Mouse (Mus musculus) lung, postnatal 4 days (tissue): ENCODE measurements around the gene Hic2.
A peak's percentile ranks its signal among the peaks of the same experiment; 100 is the strongest.

Experiments
- DNase-seq, 2 experiments: peaks; one replicate each; pipeline ENCODE4 v3.0.0; 2021

Hic2 gene

GRCm38 (mm10) chr16:17277342-17278211, 44.2 kb downstream of the Hic2 start:
- DNase-seq, result peak; percentile 28 to 43

GRCm38 (mm10) chr16:17280471-17280870, 47.1 kb downstream of the Hic2 start:
- DNase-seq, result no peak

GRCm38 (mm10) chr16:17283151-17283550, 49.8 kb downstream of the Hic2 start:
- no peak for DNase-seq

- no peak for DNase-seq
These were observed 53.7 kb downstream of the Hic2 start for GRCm38 (mm10) chr16:17287103-17287502.

GRCm38 (mm10) chr16:17291016-17291415, 57.6 kb downstream of the Hic2 start:
- DNase-seq, result no peak

GRCm38 (mm10) chr16:17292751-17293150, 59.4 kb downstream of the Hic2 start:
- DNase-seq, result peak; percentile 55 to 81

GRCm38 (mm10) chr16:17300818-17301217, 67.4 kb downstream of the Hic2 start:
- DNase-seq, result no peak

- no peak for DNase-seq
These were observed 70.3 kb downstream of the Hic2 start for GRCm38 (mm10) chr16:17303521-17304245.

GRCm38 (mm10) chr16:17307461-17307860, 74.1 kb downstream of the Hic2 start:
- no peak for DNase-seq

GRCm38 (mm10) chr16:17309036-17309435, 75.7 kb downstream of the Hic2 start:
- peak; percentile 17 to 40 for DNase-seq

GRCm38 (mm10) chr16:17312531-17312930, 79.2 kb downstream of the Hic2 start:
- no peak for DNase-seq
